In genomic region chr19:10523483-10524080, GRCm38 (mm10) we compare ENCODE assay signal across 1 mouse cellular context.
TF ChIP-seq lines count a peak whose summit lies in the region.

No protein-coding gene starts in this region.

TF ChIP-seq in CH12.LX, 34 proteins besides CTCF, POLR2A, EP300 and RAD21 (continued from another document):
- TF ChIP-seq E2F4 (IDR thresholded peaks at IDR 0.05; ENCODE audit: insufficient replicate concordance, low read depth, low read length) = no peak
